Mouse (Mus musculus) thymus, adult 2 months (tissue): Measurements from ENCODE around the gene Fer. TPM values are rescaled to one million over a fixed set of nuclear protein-coding genes. Genes with fewer than 3 reads are reported as not detected.
"Not testable (repeated sequence)": the region's sequence is repeated elsewhere in the genome, so short reads cannot be mapped to it uniquely, and the experiment has no call there.

ENCODE experiments used
- DNase-seq: peaks from one replicate; pipeline ENCODE4 v3.0.0; 2021
- H3K27ac ChIP-seq: fragments of 200-500 bp; 2 replicates; pipeline ENCODE4 v1.5.1; 2012; ENCODE audit warnings: low read length, control low read depth; ENCODE audit not compliant: control insufficient read depth, insufficient read depth
- H3K27me3 ChIP-seq: fragments of 200-500 bp; 2 replicates; pipeline ENCODE4 v1.6.1; 2012; ENCODE audit warnings: mild to moderate bottlenecking, low read length, moderate library complexity, mixed read lengths; ENCODE audit not compliant: control insufficient read depth, insufficient read depth
- H3K36me3 ChIP-seq: fragments of 200-500 bp; 2 replicates; pipeline ENCODE4 v1.6.1; 2012; ENCODE audit warnings: mild to moderate bottlenecking, low read length, moderate library complexity; ENCODE audit not compliant: control insufficient read depth, insufficient read depth
- H3K4me1 ChIP-seq: fragments of 200-500 bp; replicated peaks from 2 replicates; pipeline ENCODE4 v1.6.1; 2012; ENCODE audit warnings: low read length; ENCODE audit not compliant: control insufficient read depth, insufficient read depth
- H3K4me3 ChIP-seq: fragments of 200-500 bp; 2 replicates; pipeline ENCODE4 v1.5.1; 2012; ENCODE audit warnings: mild to moderate bottlenecking, low read length, control low read depth, moderate library complexity; ENCODE audit not compliant: control insufficient read depth, insufficient read depth
- CTCF ChIP-seq: fragments of 200-500 bp; IDR thresholded peaks from 2 replicates; pipeline ENCODE4 v1.5.1; 2012; ENCODE audit warnings: mild to moderate bottlenecking, control low read depth, low read length, moderate library complexity, borderline replicate concordance; ENCODE audit not compliant: control insufficient read depth, poor library complexity, insufficient read depth; ENCODE audit errors: extremely low read depth
- POLR2A ChIP-seq: fragments of 200-500 bp; IDR thresholded peaks from 2 replicates; pipeline ENCODE4 v1.6.1; 2012; ENCODE audit warnings: mild to moderate bottlenecking, low read length, control low read depth, moderate library complexity; ENCODE audit not compliant: control insufficient read depth, poor library complexity, insufficient read depth; ENCODE audit errors: extremely low read depth
- WGBS: fragments of 180-500 bp; shearing (Covaris S2); methylation state at CpG from one replicate; pipeline ENCODE4 v1.1.7; 2018; 5-methylcytosine and 5-hydroxymethylcytosine counted together
- polyA plus RNA-seq: library from polyadenylated mRNA; depleted of rRNA; stranded (reverse); fragments of >200 nt; gene quantifications from 2 replicates; pipeline ENCODE4 v1.2.3, GENCODE M21; 2012

Gene Fer
- polyA plus RNA-seq, 1 experiment: 0.69 TPM

- no peak for TF ChIP-seq POLR2A
- TF ChIP-seq CTCF: no peak
- no peak for DNase-seq
- H3K4me3 ChIP-seq: no peak overlapping the region
- H3K36me3 ChIP-seq: no peaks in the 10 kb centered on the region
- no peak overlapping the region for H3K27ac ChIP-seq
- H3K27me3 ChIP-seq: no peaks in the 10 kb centered on the region
- WGBS: 36% methylated on average over 4 of the region's 4 CpGs
- no peaks in the 10 kb centered on the region for H3K4me1 ChIP-seq
These were observed 31.3 kb upstream of the Fer start for GRCm38 (mm10) chr17:63831550-63831949.

- no peaks in the 10 kb centered on the region for H3K27me3 ChIP-seq
- no peaks in the 10 kb centered on the region for H3K36me3 ChIP-seq
- H3K27ac ChIP-seq: no peak overlapping the region
- no peaks in the 10 kb centered on the region for H3K4me1 ChIP-seq
- H3K4me3 ChIP-seq: no peak overlapping the region
- TF ChIP-seq POLR2A (no peak), CTCF (no peak)
- no peak for DNase-seq
- WGBS: 96% methylated on average over 2 of the region's 2 CpGs
These were observed 26.6 kb upstream of the Fer start for GRCm38 (mm10) chr17:63836223-63836622.

GRCm38 (mm10) chr17:63836641-63837040 is 26.2 kb upstream of the Fer start:
- Histone ChIP-seq H3K27ac (no peak overlapping the region), H3K36me3 (no peaks in the 10 kb centered on the region), H3K4me3 (no peak overlapping the region), H3K27me3 (no peaks in the 10 kb centered on the region), H3K4me1 (no peaks in the 10 kb centered on the region)
- 92% methylated on average over 8 of the region's 8 CpGs for WGBS
- DNase-seq: no peak
- TF ChIP-seq CTCF (no peak), POLR2A (no peak)

GRCm38 (mm10) chr17:63838144-63838543 is 24.7 kb upstream of the Fer start:
- H3K27me3 ChIP-seq: no peaks in the 10 kb centered on the region
- no peak for TF ChIP-seq CTCF
- no peak for TF ChIP-seq POLR2A
- H3K27ac ChIP-seq: no peak overlapping the region
- no peak overlapping the region for H3K4me3 ChIP-seq
- H3K4me1 ChIP-seq: no peaks in the 10 kb centered on the region
- 97% methylated on average over 8 of the region's 8 CpGs for WGBS
- H3K36me3 ChIP-seq: no peaks in the 10 kb centered on the region
- no peak for DNase-seq

- Histone ChIP-seq H3K36me3 (no peaks in the 10 kb centered on the region), H3K4me3 (no peak overlapping the region), H3K27ac (no peak overlapping the region), H3K4me1 (no peaks in the 10 kb centered on the region), H3K27me3 (no peaks in the 10 kb centered on the region)
- 97% methylated on average over 3 of the region's 3 CpGs for WGBS
- no peak for TF ChIP-seq CTCF
- TF ChIP-seq POLR2A: no peak
- no peak for DNase-seq
These were observed 23.1 kb upstream of the Fer start for GRCm38 (mm10) chr17:63839636-63840269.

- H3K36me3 ChIP-seq: no peaks in the 10 kb centered on the region
- H3K27me3 ChIP-seq: no peaks in the 10 kb centered on the region
- WGBS: 89% methylated on average over 1 of the region's 1 CpGs
- no peak for DNase-seq
- H3K27ac ChIP-seq: no peak overlapping the region
- TF ChIP-seq CTCF (no peak), POLR2A (no peak)
- no peaks in the 10 kb centered on the region for H3K4me1 ChIP-seq
- no peak overlapping the region for H3K4me3 ChIP-seq
These were observed 20.6 kb upstream of the Fer start for GRCm38 (mm10) chr17:63842226-63842625.

- no peak for TF ChIP-seq POLR2A
- TF ChIP-seq CTCF: no peak
- Histone ChIP-seq H3K4me1 (peaks cover 5% of the 10 kb centered on the region), H3K27ac (no peak overlapping the region), H3K36me3 (no peaks in the 10 kb centered on the region), H3K27me3 (peaks cover 5% of the 10 kb centered on the region; the same call in 1 of the 2 replicates), H3K4me3 (no peak overlapping the region)
- WGBS: 89% methylated on average over 5 of the region's 5 CpGs
- DNase-seq: no peak
These were observed 17.9 kb upstream of the Fer start for GRCm38 (mm10) chr17:63844936-63845335.

GRCm38 (mm10) chr17:63845766-63846165 is 17.1 kb upstream of the Fer start:
- 99% methylated on average over 3 of the region's 3 CpGs for WGBS
- H3K4me1 ChIP-seq, H3K4me3 ChIP-seq, DNase-seq, H3K27ac ChIP-seq, H3K27me3 ChIP-seq, H3K36me3 ChIP-seq: not testable (repeated sequence)
